Mouse (Mus musculus) liver, adult 2 months (tissue): ENCODE data around the gene Ulk4. TPM values are rescaled to one million over a fixed set of nuclear protein-coding genes. Genes with fewer than 3 reads are reported as not detected.

Source experiments
- DNase-seq: peaks from one replicate; pipeline ENCODE4 v3.0.0-alpha.2; 2011; ENCODE audit warnings: low read depth, low spot score; ENCODE audit errors: extremely low read depth
- H3K27ac ChIP-seq: fragments of 200-500 bp; replicated peaks from 2 replicates; pipeline ENCODE4 v1.5.1; 2012; ENCODE audit warnings: low read depth, mild to moderate bottlenecking, control low read depth, inconsistent platforms, low read length; ENCODE audit not compliant: insufficient read depth
- H3K27me3 ChIP-seq: fragments of 200-500 bp; 2 replicates; pipeline ENCODE4 v1.6.1; 2012; ENCODE audit warnings: mild to moderate bottlenecking, moderate library complexity, low read length, inconsistent platforms; ENCODE audit not compliant: control insufficient read depth, insufficient read depth
- H3K36me3 ChIP-seq: fragments of 200-500 bp; 2 replicates; pipeline ENCODE4 v1.6.1; 2012; ENCODE audit warnings: low read length, inconsistent platforms; ENCODE audit not compliant: control insufficient read depth, insufficient read depth
- H3K4me1 ChIP-seq: fragments of 200-500 bp; 2 replicates; pipeline ENCODE4 v1.6.1; 2011; ENCODE audit warnings: low read length; ENCODE audit not compliant: control insufficient read depth, insufficient read depth
- H3K4me3 ChIP-seq: fragments of 200-500 bp; 2 replicates; pipeline ENCODE4 v1.5.1; 2011; ENCODE audit warnings: low read depth, mild to moderate bottlenecking, control low read depth, low read length, moderate library complexity; ENCODE audit not compliant: insufficient read depth
- H3K79me2 ChIP-seq: fragments of 200-500 bp; 2 replicates; pipeline ENCODE4 v1.6.1; 2012; ENCODE audit warnings: inconsistent platforms, mild to moderate bottlenecking, low read length, moderate library complexity; ENCODE audit not compliant: control insufficient read depth, insufficient read depth
- H3K9ac ChIP-seq: fragments of 200-500 bp; 2 replicates; pipeline ENCODE4 v1.6.1; 2012; ENCODE audit warnings: low read depth, mild to moderate bottlenecking, control low read depth, inconsistent platforms, low read length
- CTCF ChIP-seq: fragments of 200-500 bp; IDR thresholded peaks from 2 replicates; pipeline ENCODE4 v1.5.1; 2011; ENCODE audit warnings: low read depth, low read length, control low read depth
- POLR2A ChIP-seq: fragments of 200-500 bp; IDR thresholded peaks from 2 replicates; pipeline ENCODE4 v1.6.1; 2011; ENCODE audit warnings: low read length, control low read depth; ENCODE audit not compliant: insufficient read depth; ENCODE audit errors: extremely low read depth
- WGBS: fragments of 180-500 bp; shearing (Covaris S2); methylation state at CpG from one replicate; pipeline ENCODE4 v1.1.7; 2018; 5-methylcytosine and 5-hydroxymethylcytosine counted together
- polyA plus RNA-seq: library from polyadenylated mRNA; depleted of rRNA; stranded (reverse); fragments of >200 nt; gene quantifications from 2 replicates; pipeline ENCODE4 v1.2.3, GENCODE M21; 2012
- total RNA-seq: library from RNA; depleted of rRNA; stranded (reverse); fragments of >200 nt; gene quantifications from 2 replicates; pipeline ENCODE4 v1.2.3, GENCODE M21; 2014

Gene Ulk4
- total and polyA plus RNA-seq, 2 experiments = under 0.01 to 0.24 TPM

DNA sequence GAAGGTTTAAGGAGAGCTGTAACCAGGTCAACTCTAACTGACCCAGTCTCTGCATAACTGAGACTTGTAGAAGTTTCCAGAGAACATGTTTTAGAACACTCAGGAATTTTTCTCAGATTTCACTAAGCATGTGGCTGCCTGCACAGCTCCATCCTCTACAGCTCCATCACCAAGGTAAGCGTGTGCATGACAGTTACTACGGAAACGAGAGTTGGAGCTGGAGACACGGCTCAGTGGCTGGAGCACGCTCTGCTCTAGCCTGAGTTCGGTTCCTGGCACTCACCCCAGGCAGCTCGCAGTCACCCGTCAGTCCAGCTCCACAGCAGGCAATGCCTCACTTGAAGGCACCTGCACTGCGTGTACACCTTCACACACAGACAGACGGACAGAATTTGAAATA, 175.5 kb downstream of the Ulk4 start:
- no peaks in the 10 kb centered on the region for H3K79me2 ChIP-seq
- H3K9ac ChIP-seq = no peak overlapping the region
- WGBS = 83% methylated on average over 10 of the region's 10 CpGs
- no peaks in the 10 kb centered on the region for H3K4me1 ChIP-seq
- H3K4me3 ChIP-seq = no peak overlapping the region
- H3K27me3 ChIP-seq = no peaks in the 10 kb centered on the region
- TF ChIP-seq POLR2A (no peak), CTCF (no peak)
- no peak for DNase-seq
- H3K36me3 ChIP-seq = no peaks in the 10 kb centered on the region
- no peak overlapping the region for H3K27ac ChIP-seq

- TF ChIP-seq POLR2A (no peak), CTCF (no peak)
- Histone ChIP-seq H3K36me3 (no peaks in the 10 kb centered on the region), H3K4me3 (no peak overlapping the region), H3K9ac (no peak overlapping the region), H3K27ac (no peak overlapping the region), H3K4me1 (no peaks in the 10 kb centered on the region), H3K27me3 (no peaks in the 10 kb centered on the region), H3K79me2 (no peaks in the 10 kb centered on the region)
- DNase-seq = no peak
- 93% methylated on average over 10 of the region's 10 CpGs for WGBS
Observed at GRCm38 (mm10) chr9:121099453-121099852, 177.5 kb downstream of the Ulk4 start.

GRCm38 (mm10) chr9:121093760-121094159, 183.2 kb downstream of the Ulk4 start:
- H3K27ac ChIP-seq = no peak overlapping the region
- TF ChIP-seq POLR2A = no peak
- no peak for TF ChIP-seq CTCF
- no peak for DNase-seq
- no peaks in the 10 kb centered on the region for H3K79me2 ChIP-seq
- H3K4me3 ChIP-seq = no peak overlapping the region
- 89% methylated on average over 7 of the region's 7 CpGs for WGBS
- no peaks in the 10 kb centered on the region for H3K27me3 ChIP-seq
- H3K4me1 ChIP-seq = no peaks in the 10 kb centered on the region
- H3K9ac ChIP-seq = no peak overlapping the region
- H3K36me3 ChIP-seq = no peaks in the 10 kb centered on the region

- Histone ChIP-seq H3K9ac (no peak overlapping the region), H3K79me2 (no peaks in the 10 kb centered on the region), H3K4me1 (no peaks in the 10 kb centered on the region), H3K4me3 (no peak overlapping the region), H3K36me3 (no peaks in the 10 kb centered on the region), H3K27me3 (no peaks in the 10 kb centered on the region), H3K27ac (no peak overlapping the region)
- TF ChIP-seq POLR2A (no peak), CTCF (peak; percentile 47)
- WGBS = 75% methylated on average over 5 of the region's 5 CpGs
- no peak for DNase-seq
Observed at GRCm38 (mm10) chr9:121092568-121092967, 184.4 kb downstream of the Ulk4 start.

DNA sequence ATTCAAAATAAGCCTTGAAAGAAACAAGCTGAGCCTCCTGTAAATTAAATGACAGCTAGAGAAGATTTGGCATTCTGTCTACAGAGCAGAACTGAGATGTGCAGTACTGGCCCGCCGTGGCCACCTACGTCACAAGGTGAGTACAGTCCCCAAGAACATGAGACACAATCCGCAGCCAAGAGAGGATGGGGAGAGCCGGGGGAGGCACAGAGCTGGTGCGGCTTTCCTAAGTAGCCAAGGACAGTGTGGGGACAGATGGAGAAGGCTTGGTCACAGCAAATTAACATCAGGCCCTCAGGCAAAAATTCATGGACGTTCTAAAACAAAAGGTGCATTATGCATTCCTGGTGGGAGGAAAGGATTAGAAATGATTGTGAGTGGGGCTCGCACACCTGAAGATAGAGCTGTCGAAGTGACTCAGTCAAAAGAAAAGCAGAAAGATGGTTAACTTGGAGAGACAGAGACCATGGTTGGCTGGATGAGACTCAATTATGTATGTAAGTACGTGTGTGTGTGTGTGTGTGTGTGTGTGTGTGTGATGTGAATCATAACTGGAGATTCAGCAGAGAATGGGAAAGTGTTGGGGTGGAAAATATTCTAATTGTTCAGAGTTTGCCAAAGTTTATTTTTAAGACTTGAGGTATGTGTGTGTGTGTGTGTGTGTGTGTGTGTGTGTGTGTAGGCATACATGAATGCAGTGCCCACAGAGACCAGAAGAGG, 185.8 kb downstream of the Ulk4 start:
- DNase-seq = no peak
- Histone ChIP-seq H3K27me3 (no peaks in the 10 kb centered on the region), H3K4me3 (no peak overlapping the region), H3K4me1 (no peaks in the 10 kb centered on the region), H3K9ac (no peak overlapping the region), H3K36me3 (no peaks in the 10 kb centered on the region), H3K27ac (no peak overlapping the region), H3K79me2 (no peaks in the 10 kb centered on the region)
- 92% methylated on average over 10 of the region's 10 CpGs for WGBS
- TF ChIP-seq CTCF = no peak
- no peak for TF ChIP-seq POLR2A

DNA sequence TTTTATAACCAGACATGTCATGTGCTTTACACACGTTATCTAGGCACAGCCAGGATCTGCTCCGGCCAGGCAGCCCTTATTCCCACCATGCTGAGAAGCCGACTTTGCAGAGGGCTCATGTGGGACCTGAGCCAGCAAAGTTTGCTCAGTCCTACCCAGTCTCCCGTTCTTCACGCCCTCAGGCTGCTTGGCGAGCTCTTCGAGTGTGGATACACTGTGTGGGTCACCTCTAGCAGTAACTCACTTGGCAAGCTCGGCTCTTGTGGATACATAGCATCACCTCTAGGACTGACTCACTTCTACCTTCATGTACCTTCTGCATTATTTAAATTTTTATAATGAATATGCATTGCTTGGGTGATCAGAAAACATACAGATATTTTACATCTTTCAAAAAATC, 189.3 kb downstream of the Ulk4 start:
- H3K79me2 ChIP-seq = no peaks in the 10 kb centered on the region
- no peaks in the 10 kb centered on the region for H3K4me1 ChIP-seq
- no peak overlapping the region for H3K4me3 ChIP-seq
- 67% methylated on average over 8 of the region's 8 CpGs for WGBS
- TF ChIP-seq CTCF (no peak), POLR2A (no peak)
- no peak for DNase-seq
- H3K36me3 ChIP-seq = no peaks in the 10 kb centered on the region
- H3K27ac ChIP-seq = no peak overlapping the region
- no peaks in the 10 kb centered on the region for H3K27me3 ChIP-seq
- H3K9ac ChIP-seq = no peak overlapping the region
